Mouse (Mus musculus) limb, embryonic 11.5 days (tissue): ENCODE results near the gene Nrp2. TPM values are rescaled to one million over a fixed set of nuclear protein-coding genes. Genes with fewer than 3 reads are reported as not detected.

Experiments
- ATAC-seq: fragments of 200-750 bp; cut with Nextera tagmentation; 2 replicates; pipeline ENCODE4 v1.8.0; 2017; ENCODE audit warnings: low read depth; ENCODE audit not compliant: insufficient number of reproducible peaks, low FRiP score, low TSS enrichment
- DNase-seq: peaks from one replicate; pipeline ENCODE4 v3.0.0-alpha.2; 2015; ENCODE audit warnings: low spot score
- H3K27ac ChIP-seq: fragments of 300-500 bp; sonication (generic); replicated peaks from 2 replicates; pipeline ENCODE4 v1.5.1; 2014; ENCODE audit warnings: low read depth, mild to moderate bottlenecking, low read length
- H3K27me3 ChIP-seq: fragments of 300-500 bp; sonication (generic); 2 replicates; pipeline ENCODE4 v1.6.1; 2014; ENCODE audit warnings: mild to moderate bottlenecking, low read length, mixed read lengths; ENCODE audit not compliant: control insufficient read depth, insufficient read depth
- H3K36me3 ChIP-seq: fragments of 300-500 bp; sonication (generic); 2 replicates; pipeline ENCODE4 v1.6.1; 2014; ENCODE audit warnings: mild to moderate bottlenecking, low read length, moderate library complexity, mixed read lengths; ENCODE audit not compliant: control insufficient read depth, insufficient read depth
- H3K4me1 ChIP-seq: fragments of 300-500 bp; sonication (generic); 2 replicates; pipeline ENCODE4 v1.6.1; 2014; ENCODE audit warnings: low read length, mixed read lengths; ENCODE audit not compliant: control insufficient read depth, insufficient read depth
- H3K4me2 ChIP-seq: fragments of 300-500 bp; sonication (generic); 2 replicates; pipeline ENCODE4 v1.6.1; 2014; ENCODE audit warnings: low read depth, mild to moderate bottlenecking, moderate library complexity; ENCODE audit not compliant: severe bottlenecking
- H3K4me3 ChIP-seq: fragments of 300-500 bp; sonication (generic); 2 replicates; pipeline ENCODE4 v1.5.1; 2014; ENCODE audit warnings: low read depth, low read length
- H3K9ac ChIP-seq: fragments of 300-500 bp; sonication (generic); 2 replicates; pipeline ENCODE4 v1.6.1; 2014; ENCODE audit warnings: mild to moderate bottlenecking, low read length
- H3K9me3 ChIP-seq: fragments of 300-500 bp; sonication (generic); 2 replicates; pipeline ENCODE4 v1.6.1; 2016; ENCODE audit warnings: low read length; ENCODE audit not compliant: control insufficient read depth
- WGBS: fragments of 180-500 bp; shearing (Covaris S2); extraction: QIAGEN DNeasy Blood & Tissue Kit; methylation state at CpG from one replicate; pipeline ENCODE4 v1.1.7; 2014; 5-methylcytosine and 5-hydroxymethylcytosine counted together
- polyA plus RNA-seq: library from polyadenylated mRNA; unstranded; fragments of >200 nt; fragmentation: Nextera tagmentation; extraction: Ambion mirVana; gene quantifications from 2 replicates; pipeline ENCODE4 v1.2.1, GENCODE M21; 2014

Gene Nrp2
- polyA plus RNA-seq, 1 experiment from 2014 or later = 58.9 TPM

DNA sequence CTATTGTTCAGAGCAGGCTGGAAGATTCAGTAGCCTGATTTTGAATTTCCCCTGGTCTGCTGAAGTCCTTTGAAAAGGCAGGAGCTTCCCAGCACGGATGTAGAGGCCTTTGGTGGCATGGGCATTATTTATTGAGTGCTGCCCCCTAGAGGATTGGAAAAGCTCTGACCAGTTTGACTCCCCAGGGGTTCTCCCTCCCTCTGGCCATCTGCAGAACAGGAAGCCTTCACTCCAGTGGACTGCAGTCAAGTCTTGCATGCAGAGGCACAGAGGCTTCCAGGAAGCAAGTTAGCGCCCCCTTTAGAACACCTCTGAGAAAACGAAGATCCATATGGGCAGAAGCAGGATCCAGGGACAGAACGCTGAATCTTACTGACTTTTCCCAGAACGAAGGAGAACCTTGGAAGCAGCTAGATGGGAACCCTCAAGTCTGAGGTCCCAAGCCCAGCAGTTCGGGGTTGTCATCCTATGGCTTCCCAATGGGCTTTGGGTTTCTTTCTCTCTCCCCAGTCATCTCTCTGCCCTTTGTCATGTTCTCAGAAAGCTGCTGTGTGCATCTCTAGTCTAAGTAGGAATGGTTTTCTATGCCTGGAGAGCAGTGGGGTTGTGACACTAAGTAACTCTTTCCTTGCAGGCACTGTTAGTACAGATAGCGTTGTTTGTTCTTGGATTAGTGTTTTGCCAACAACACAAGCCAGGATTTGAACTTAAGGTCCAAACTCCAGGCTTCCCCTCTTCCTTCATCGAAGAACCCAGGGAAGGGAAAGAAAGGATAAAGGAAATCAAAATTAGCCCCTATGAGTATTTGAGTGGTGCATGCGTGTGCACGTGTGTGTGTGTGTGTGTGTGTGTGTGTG lies 1.8 kb upstream of the Nrp2 start:
- 37% methylated on average over 10 of the region's 10 CpGs for WGBS

DNA sequence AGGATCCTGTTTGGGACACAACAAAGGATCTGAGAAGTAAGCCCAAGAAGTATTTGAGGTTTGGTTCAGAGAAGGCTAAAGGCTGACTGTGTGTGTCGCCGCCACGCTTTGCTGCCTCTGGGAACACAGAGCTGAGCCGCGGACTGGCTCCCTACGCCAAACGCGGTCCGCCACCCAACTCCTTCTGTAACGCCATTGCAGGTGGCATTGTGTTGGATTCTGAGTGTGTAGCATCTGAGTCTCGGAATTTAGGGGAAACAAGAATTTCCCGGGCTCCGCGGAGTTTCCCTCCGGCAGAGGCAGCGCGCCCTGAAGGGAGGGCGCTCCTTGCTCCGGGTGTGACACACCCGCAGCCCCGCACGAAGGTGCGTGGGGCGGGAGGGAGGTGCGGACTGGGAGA lies 342 bp upstream of the Nrp2 start:
- Histone ChIP-seq H3K4me2 (peak overlapping the region; percentile 95), H3K27ac (peak overlapping the region; percentile 37), H3K4me1 (peaks cover 14% of the 10 kb centered on the region), H3K9ac (peak overlapping the region; percentile 84), H3K36me3 (no peaks in the 10 kb centered on the region), H3K9me3 (no peaks in the 10 kb centered on the region), H3K27me3 (no peaks in the 10 kb centered on the region), H3K4me3 (peak overlapping the region; percentile 61)
- WGBS = 0% methylated on average over 24 of the region's 25 CpGs
- DNase-seq = no peak
- no peak for ATAC-seq

More for the DNA sequence above, 1.8 kb upstream of the Nrp2 start:
- no peaks in the 10 kb centered on the region for H3K27me3 ChIP-seq
- peaks cover 11% of the 10 kb centered on the region for H3K4me1 ChIP-seq
- ATAC-seq (no peak), DNase-seq (peak; percentile 80)
- H3K9ac ChIP-seq = no peak overlapping the region
- H3K4me3 ChIP-seq = no peak overlapping the region
- H3K4me2 ChIP-seq = no peak overlapping the region
- no peaks in the 10 kb centered on the region for H3K9me3 ChIP-seq
- H3K27ac ChIP-seq = no peak overlapping the region
- H3K36me3 ChIP-seq = no peaks in the 10 kb centered on the region

DNA sequence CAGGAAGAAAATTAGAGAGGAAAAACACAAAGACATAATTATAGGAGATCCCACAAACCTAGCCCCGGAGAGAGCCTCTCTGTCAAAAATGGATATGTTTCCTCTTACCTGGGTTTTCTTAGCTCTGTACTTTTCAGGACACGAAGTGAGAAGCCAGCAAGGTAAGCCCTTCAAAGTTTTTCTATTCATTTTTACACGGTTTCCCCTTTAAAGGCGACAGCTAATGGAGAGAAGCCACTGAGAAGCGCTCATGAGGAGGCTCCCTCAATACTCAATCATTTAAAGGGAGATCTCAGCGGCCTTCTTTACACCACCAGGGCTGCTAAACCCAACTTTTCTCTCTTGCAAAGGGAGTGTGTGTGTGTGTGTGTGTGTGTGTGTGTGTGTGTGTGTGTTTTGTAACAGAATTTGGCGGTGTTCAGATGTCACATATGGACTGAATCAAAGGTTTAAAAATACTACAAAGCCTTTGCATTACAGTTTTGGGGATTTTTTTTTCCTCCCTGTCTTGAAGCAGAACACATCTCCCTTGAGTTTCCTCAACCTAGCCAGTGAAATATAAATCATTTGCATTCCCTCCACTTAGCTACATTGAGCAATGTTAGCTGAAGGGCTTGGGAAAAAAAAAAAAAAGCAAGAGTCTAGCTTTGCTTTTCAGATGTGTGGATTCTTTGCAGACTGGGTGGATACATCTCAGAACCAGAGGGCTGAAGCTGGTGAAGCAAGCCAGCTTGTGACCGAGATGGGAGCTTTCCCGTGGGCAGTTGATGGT lies 1.2 kb downstream of the Nrp2 start:
- ATAC-seq (no peak), DNase-seq (no peak)
- H3K27me3 ChIP-seq = no peaks in the 10 kb centered on the region
- H3K9me3 ChIP-seq = no peaks in the 10 kb centered on the region
- H3K4me2 ChIP-seq = peak overlapping the region; percentile 95
- H3K9ac ChIP-seq = peak overlapping the region; percentile 84
- 0% methylated on average over 9 of the region's 9 CpGs for WGBS
- H3K36me3 ChIP-seq = no peaks in the 10 kb centered on the region
- H3K27ac ChIP-seq = no peak overlapping the region; the same call in 1 of the 2 replicates
- peaks cover 24% of the 10 kb centered on the region for H3K4me1 ChIP-seq
- H3K4me3 ChIP-seq = peak overlapping the region; percentile 61

DNA sequence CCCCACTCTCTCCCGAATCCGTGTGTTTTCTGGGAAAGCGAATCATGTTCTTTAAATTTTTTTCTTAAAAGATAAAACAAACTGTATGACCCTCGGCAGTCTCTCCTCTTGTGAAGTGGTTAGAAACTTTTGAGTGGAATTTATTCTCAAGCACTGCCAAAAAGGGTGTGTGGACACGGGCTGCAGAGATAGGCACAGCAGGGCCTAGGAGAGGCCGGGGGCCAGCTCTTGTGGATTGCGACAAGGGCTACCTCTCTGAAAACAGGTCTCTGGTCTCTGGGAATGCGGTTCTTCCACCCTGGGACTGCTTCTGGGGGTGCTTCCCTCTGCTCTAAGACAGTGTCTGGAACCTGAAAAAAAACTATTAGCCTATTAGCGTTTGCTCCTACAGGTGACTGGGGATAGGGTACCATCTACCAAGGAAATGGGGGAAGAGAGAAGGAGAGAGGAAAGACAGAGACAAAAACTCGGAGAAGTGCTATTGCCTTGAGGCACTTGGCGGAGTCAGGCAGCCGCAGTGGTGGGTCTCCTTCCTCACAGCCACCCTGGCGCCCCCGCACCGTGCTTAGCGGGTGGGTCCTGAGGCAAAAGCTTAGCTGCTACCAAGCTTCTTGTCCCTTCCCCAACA lies 1.9 kb downstream of the Nrp2 start:
- Histone ChIP-seq H3K9me3 (no peaks in the 10 kb centered on the region), H3K4me3 (peak overlapping the region; percentile 61), H3K36me3 (no peaks in the 10 kb centered on the region), H3K4me1 (peaks cover 29% of the 10 kb centered on the region), H3K9ac (peak overlapping the region; percentile 84), H3K4me2 (peak overlapping the region; percentile 95), H3K27ac (no peak overlapping the region; the same call in none of the 2 replicates), H3K27me3 (no peaks in the 10 kb centered on the region)
- peak; percentile 53 for DNase-seq
- ATAC-seq = no peak
- 1% methylated on average over 16 of the region's 16 CpGs for WGBS

GRCm38 (mm10) chr1:62705517-62705981 lies 2.5 kb downstream of the Nrp2 start:
- Histone ChIP-seq H3K4me3 (peak overlapping the region; percentile 61), H3K4me1 (peaks cover 34% of the 10 kb centered on the region), H3K9me3 (no peaks in the 10 kb centered on the region), H3K9ac (peak overlapping the region; percentile 84), H3K36me3 (no peaks in the 10 kb centered on the region), H3K4me2 (peak overlapping the region; percentile 95), H3K27ac (peak overlapping the region; percentile 16), H3K27me3 (no peaks in the 10 kb centered on the region)
- no peak for DNase-seq
- no peak for ATAC-seq
- 3% methylated on average over 18 of the region's 18 CpGs for WGBS

GRCm38 (mm10) chr1:62706085-62707021 lies 3.3 kb downstream of the Nrp2 start:
- peaks cover 34% of the 10 kb centered on the region for H3K4me1 ChIP-seq
- peak; percentile 19; the same call in 1 of the 2 replicates for ATAC-seq
- peak overlapping the region; percentile 16 for H3K27ac ChIP-seq
- peak; percentile 79 for DNase-seq
- H3K9ac ChIP-seq = peak overlapping the region; percentile 84
- H3K9me3 ChIP-seq = no peaks in the 10 kb centered on the region
- WGBS = under 1% methylated on average over 73 of the region's 73 CpGs
- H3K36me3 ChIP-seq = no peaks in the 10 kb centered on the region
- peak overlapping the region; percentile 61 for H3K4me3 ChIP-seq
- peak overlapping the region; percentile 95 for H3K4me2 ChIP-seq
- no peaks in the 10 kb centered on the region for H3K27me3 ChIP-seq

DNA sequence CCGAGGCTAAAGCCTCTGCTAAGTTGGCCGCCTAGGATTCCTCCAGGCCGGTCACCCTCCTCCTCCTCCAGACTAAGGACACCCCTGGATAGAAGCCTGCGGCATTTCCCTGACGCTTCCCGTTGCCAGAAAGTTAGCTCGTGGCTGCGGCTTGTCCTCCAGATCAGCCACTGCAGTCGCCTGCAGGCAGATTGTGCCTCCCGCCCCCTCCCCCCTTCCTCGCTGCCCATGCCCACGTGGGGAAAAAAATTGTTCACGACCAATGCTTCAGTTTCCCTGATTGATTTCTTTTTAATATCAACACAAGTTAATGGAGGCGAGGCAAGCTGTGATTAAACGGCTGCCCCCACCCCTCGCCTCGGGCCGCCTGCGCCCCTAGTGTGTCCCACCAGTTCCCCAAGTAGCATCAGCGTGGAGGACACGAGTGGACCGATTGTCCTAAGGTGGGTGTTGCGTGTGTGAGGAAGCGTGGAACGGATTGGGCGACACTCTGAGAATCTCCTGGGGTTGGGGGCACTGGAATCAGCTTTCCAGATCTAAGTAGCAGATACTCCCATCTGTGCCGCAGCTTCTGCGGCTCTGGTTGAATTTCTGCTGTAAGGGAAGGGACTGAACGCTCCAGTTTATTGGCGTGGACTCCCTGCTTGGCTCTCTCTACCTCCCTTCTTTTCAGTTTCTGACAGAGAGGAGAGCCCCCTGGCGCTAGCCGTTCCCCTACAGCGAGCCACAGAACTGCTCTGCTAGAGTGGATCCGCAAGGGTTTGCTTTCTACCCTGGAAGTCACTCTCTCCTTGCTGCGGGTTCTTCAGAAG lies 4.2 kb downstream of the Nrp2 start:
- peak overlapping the region; percentile 16 for H3K27ac ChIP-seq
- peak overlapping the region; percentile 95 for H3K4me2 ChIP-seq
- peak; percentile 73 for DNase-seq
- no peaks in the 10 kb centered on the region for H3K9me3 ChIP-seq
- no peak for ATAC-seq
- peak overlapping the region; percentile 61 for H3K4me3 ChIP-seq
- WGBS = under 1% methylated on average over 35 of the region's 35 CpGs
- H3K9ac ChIP-seq = peak overlapping the region; percentile 84
- no peaks in the 10 kb centered on the region for H3K36me3 ChIP-seq
- peaks cover 34% of the 10 kb centered on the region for H3K4me1 ChIP-seq
- no peaks in the 10 kb centered on the region for H3K27me3 ChIP-seq
